Mouse (Mus musculus): Measurements from ENCODE around the gene Hbb-bh2.
"Not testable (repeated sequence)": the region's sequence is repeated elsewhere in the genome, so short reads cannot be mapped to it uniquely, and the experiment has no call there.

The Hbb-bh2 gene

DNA sequence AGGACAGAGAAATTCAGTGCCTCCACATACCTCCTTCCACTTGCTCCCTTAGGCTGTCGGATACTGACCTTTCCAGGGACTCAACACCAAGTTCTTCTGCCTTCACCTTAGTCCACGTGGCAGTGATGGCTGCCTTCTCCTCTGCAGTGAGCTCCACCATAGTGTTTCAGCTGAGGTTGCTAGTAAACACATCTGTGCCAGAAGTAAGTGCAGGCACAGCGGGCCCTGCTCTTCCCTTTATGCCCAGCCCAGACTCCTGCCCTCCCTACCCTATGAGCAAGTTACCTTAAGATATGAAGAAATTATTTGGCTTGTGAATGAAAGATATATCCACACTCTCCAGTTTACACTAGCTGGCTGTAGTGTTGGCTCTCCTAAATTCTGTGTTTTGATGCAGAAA, at the start of gene Hbb-bh2:
Gene Hbb-bh2, minus strand, starts transcription at position 253 of the 400 bp plus-strand sequence.
- in situ Hi-C loops (cut with MboI; ENCODE audit: unreplicated experiment in 2 of 2), result no loop called here

DNA sequence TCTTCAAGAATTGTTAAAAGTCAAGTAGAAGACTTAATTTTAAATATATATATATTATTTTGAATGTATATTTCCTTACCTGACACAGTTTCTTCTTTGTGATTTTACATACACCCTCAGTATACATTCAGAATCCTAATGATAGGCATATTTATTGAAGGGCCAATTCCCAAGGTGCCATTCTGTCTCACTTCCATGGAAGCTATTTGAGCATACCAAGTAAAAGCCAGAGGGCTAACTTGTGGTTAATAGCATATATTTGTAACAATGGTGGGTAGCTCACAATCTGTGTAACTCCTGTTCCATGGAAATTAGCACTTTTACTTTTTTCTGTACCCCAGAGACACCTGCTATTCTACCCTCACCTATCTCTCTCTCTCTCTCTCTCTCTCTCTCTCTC, 45.8 kb upstream of the Hbb-bh2 start, which contains the start of gene Olfr66:
Gene Olfr66, minus strand, starts transcription at position 101 of the 400 bp plus-strand sequence.
- in situ Hi-C loops (cut with MboI; ENCODE audit: unreplicated experiment in 2 of 2), result no loop called here

- in situ Hi-C loops (cut with MboI; ENCODE audit: unreplicated experiment in 2 of 2), result loop anchor here in 1 of 2 experiments (10.0 kb wide), 1 partner anchor 318 kb away; the partner anchor contains the start of gene Olfr649
These were observed 36.8 kb upstream of the Hbb-bh2 start for GRCm38 (mm10) chr7:103877093-103877492.

GRCm38 (mm10) chr7:103874451-103874850, 34.1 kb upstream of the Hbb-bh2 start:
- in situ Hi-C loops (cut with MboI; ENCODE audit: unreplicated experiment in 2 of 2), result loop anchor here (5.0 to 10.0 kb wide), 4 partner anchors 72 to 320 kb away; partner anchors contain the start of genes Olfr243 (in 2 of the 2), Olfr649 (in 1 of the 2) and Olfr67 (in 1 of the 2)

DNA sequence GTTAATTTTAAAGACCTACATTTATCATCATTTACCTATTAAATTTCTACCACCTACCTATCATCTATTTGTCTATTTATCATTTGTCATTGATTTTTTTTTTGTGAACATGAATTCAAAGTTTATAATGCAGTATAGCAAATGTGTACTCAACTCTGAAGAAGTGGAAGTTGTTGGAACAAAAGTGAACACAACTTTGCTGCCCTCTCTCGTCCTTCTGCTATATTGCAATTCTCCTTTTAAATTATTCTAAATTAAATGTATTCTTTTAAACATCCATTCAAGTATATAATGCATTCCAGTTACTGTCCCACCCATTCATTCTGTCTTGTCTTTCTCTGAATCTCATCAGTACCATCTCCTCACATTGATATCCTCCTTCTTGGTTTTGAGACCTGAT, 32.7 kb upstream of the Hbb-bh2 start:
- in situ Hi-C loops (cut with MboI; ENCODE audit: unreplicated experiment in 2 of 2), result loop anchor here (5.0 to 10.0 kb wide), 4 partner anchors 71 to 322 kb away; partner anchors contain the start of genes Olfr243 (in 2 of the 2), Olfr649 (in 1 of the 2) and Olfr67 (in 1 of the 2)

- in situ Hi-C loops (cut with MboI; ENCODE audit: unreplicated experiment in 2 of 2), result loop anchor here (5.0 to 10.0 kb wide), 4 partner anchors 68 to 324 kb away; partner anchors contain the start of genes Olfr243 (in 2 of the 2), Olfr649 (in 1 of the 2) and Olfr67 (in 1 of the 2)
These were observed 30.3 kb upstream of the Hbb-bh2 start for GRCm38 (mm10) chr7:103870667-103871066.

DNA sequence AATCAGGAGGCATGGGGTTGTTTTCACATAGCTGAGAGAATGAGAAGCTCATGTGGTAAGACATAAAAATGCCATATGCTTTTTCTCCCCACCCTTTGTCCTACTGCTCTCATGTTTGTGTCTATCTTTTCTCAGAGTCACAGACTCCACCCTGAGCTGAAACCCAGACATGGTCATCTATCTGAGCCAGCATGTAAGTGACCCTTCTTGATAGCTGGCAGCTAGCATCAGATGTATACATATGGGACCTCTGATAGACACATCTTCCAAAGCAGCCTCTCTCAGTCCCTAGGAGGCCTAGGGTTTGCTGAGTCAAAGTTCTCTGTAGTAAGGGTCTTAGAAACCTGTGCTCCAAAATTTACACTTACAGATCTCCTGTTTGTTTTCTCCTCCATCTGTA, 25.4 kb upstream of the Hbb-bh2 start:
- in situ Hi-C loops (cut with MboI; ENCODE audit: unreplicated experiment in 2 of 2), result no loop called here

- in situ Hi-C loops (cut with MboI; ENCODE audit: unreplicated experiment in 2 of 2), result no loop called here
These were observed 21.2 kb upstream of the Hbb-bh2 start for GRCm38 (mm10) chr7:103861531-103861930.

GRCm38 (mm10) chr7:103860855-103861254, 20.5 kb upstream of the Hbb-bh2 start:
- in situ Hi-C loops (cut with MboI; ENCODE audit: unreplicated experiment in 2 of 2), result no loop called here

DNA sequence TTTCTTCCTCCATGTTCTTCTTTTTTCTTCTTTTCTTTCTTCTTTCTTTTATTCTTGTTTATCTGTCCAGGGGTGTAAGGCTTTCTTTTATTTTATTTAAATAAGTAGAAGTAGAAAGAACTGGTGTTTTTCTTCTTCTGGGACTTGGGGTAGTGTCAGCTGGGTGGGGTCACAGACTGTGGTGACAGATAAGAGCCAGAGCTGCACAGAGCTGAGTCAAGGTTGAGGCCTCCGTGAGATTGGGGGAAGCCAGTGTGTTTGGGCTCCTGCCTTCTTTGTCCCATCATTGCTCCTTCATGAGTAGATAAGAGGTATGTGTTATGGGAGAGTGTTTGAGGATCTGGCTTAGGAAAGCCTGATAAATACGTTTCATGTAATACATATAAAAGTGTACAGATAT, 18.8 kb upstream of the Hbb-bh2 start:
- in situ Hi-C loops (cut with MboI; ENCODE audit: unreplicated experiment in 2 of 2), result no loop called here

DNA sequence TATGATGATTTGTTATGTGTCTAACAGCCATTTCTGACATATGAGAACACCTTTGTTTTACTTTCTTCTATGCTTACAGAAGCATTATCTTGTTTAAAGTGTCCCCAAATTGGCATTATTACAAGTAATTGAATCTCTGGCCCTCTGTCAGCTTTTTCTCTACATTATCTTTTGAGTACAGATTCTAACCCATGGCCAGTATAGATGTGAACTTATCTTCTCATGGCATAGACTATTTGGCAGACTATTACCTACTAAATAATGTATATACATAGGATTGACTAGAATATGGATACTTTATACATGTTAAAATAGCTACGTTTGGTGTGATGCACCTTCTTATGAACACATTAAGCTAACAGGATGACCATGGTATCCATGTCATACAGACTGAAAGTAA, 14.3 kb upstream of the Hbb-bh2 start:
- in situ Hi-C loops (cut with MboI; ENCODE audit: unreplicated experiment in 2 of 2), result no loop called here

- in situ Hi-C loops (cut with MboI; ENCODE audit: unreplicated experiment in 2 of 2), result no loop called here
These were observed 12.8 kb upstream of the Hbb-bh2 start, which contains the start of gene Hbb-y for GRCm38 (mm10) chr7:103853090-103853489. Hbb-y (minus strand) TSS chr7:103853216.

GRCm38 (mm10) chr7:103844525-103845325, 4.4 kb upstream of the Hbb-bh2 start:
- in situ Hi-C loops (cut with MboI; ENCODE audit: unreplicated experiment in 2 of 2), result no loop called here

DNA sequence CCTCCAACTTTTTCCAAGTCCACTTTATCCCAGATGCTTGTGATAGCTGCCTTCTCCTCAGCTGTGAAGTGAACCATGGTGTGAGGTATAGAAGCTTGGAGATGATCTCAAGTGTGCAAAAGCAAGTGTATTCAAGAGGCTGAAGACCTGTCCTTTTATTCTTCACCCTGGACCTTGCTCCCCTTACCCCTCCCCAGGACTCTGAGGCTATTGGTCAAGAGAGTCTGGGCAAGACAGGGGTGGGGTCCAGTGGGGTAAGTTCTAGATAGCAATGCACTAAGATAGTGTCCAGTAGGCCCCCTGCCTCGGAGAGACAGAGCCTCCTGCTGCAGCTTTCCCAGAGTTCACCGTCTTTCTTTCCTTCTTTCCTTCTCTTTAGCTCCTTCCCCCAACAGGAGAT, 2.7 kb upstream of the Hbb-bh2 start, which contains the start of gene Hbb-bh1:
Gene Hbb-bh1, minus strand, starts transcription at position 131 of the 400 bp plus-strand sequence.
- in situ Hi-C loops (cut with MboI; ENCODE audit: unreplicated experiment in 2 of 2), result no loop called here

GRCm38 (mm10) chr7:103827808-103828207, 12.5 kb downstream of the Hbb-bh2 start, which contains the start of gene Hbb-bs:
Hbb-bs (minus strand) TSS chr7:103828096.
- in situ Hi-C loops (cut with MboI; ENCODE audit: unreplicated experiment in 2 of 2), result no loop called here

- in situ Hi-C loops (cut with MboI; ENCODE audit: unreplicated experiment in 2 of 2), result not testable (repeated sequence)
These were observed 13.2 kb downstream of the Hbb-bh2 start for GRCm38 (mm10) chr7:103827139-103827538.

DNA sequence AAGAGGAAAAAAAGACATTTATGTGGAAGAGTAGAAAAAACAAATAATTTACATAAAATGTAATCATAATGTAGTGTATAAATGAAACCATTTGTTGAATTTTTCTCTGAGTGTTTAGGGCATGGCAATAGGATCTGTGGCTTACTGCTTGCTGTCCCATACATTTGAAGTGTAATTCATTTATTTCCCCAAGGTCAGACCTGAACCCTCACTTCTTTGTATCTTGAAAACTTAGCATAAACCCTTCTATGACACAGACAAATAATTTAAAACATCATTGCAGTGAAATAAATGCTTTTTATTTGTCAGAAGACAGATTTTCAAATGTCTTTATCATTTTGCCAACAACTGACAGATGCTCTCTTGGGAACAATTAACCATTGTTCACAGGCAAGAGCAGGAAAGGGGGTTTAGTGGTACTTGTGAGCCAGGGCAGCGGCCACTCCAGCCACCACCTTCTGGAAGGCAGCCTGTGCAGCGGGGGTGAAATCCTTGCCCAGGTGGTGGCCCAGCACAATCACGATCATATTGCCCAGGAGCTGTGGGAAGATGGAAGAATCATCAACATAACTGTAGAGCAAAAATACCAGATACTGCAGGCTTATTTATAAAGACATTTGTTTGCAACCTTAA, 13.9 kb downstream of the Hbb-bh2 start:
- in situ Hi-C loops (cut with MboI; ENCODE audit: unreplicated experiment in 2 of 2), result no loop called here

DNA sequence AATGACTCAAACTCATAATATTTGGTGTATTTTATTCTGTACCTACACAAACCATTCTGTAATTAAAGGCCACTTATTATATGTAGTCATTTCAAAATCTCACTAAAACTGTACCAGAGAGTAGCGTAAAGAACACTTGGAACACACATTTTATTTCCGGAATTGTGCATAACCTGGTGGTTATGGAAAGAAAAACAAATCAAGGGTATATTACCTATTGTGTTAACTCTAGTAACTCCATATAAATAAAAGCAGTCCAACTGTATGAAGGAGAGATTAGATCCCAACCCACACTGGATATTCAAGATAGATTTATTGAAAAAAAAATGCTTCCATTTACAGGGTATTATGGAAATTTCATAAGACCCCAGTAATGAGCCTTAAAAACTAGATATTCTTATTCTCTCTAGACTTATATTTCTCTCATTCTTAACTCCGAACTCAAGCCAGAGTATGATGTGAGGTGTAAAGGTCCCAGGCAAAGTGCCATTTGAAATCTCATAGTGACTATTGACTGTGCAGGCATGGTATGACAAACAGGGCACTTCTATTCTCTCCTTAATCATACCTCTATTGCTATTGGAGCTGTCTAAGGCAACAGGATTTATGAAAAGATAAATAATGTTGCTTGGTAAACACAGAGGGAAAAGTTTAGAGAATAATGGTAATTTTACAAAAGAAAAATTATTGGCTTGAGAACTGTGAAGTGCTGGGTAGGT, 14.6 kb downstream of the Hbb-bh2 start:
- in situ Hi-C loops (cut with MboI; ENCODE audit: unreplicated experiment in 2 of 2), result no loop called here

- in situ Hi-C loops (cut with MboI; ENCODE audit: unreplicated experiment in 2 of 2), result no loop called here
These were observed 15.7 kb downstream of the Hbb-bh2 start for GRCm38 (mm10) chr7:103824597-103824996.

GRCm38 (mm10) chr7:103815085-103815484, 25.2 kb downstream of the Hbb-bh2 start:
- in situ Hi-C loops (cut with MboI; ENCODE audit: unreplicated experiment in 2 of 2), result not testable (repeated sequence)
